13 mouse cellular contexts compared by ENCODE assay signal in genomic region chr3:40070137-40070667, GRCm38 (mm10).
DNase-seq lines count a peak whose midpoint lies in the region; ATAC-seq and TF ChIP-seq lines count a peak whose summit lies in the region.
"Had no signal": no experiment of that assay in that cellular context is flagged by ENCODE, and none has a peak within 500 bp of the region (broad histone marks: within the 10 kb centered on the region; RNA-seq: fewer than 3 reads in every experiment).

No protein-coding gene starts in this region.

- 2% methylated on average over 8 of the region's 8 CpGs for WGBS in forebrain, embryonic 14.5 days
- WGBS in midbrain, embryonic 11.5 days, result 11% methylated on average over 8 of the region's 8 CpGs
- WGBS in intestine, postnatal 0 days, result 73% methylated on average over 8 of the region's 8 CpGs
- WGBS in heart, embryonic 11.5 days (ENCODE audit: insufficient replicate concordance), result 60% methylated on average over 8 of the region's 8 CpGs

- no peak overlapping the region for H3K27ac ChIP-seq in forebrain, embryonic 14.5 days (ENCODE audit: low read depth, low read length)
- peak overlapping the region; percentile 32 for H3K27ac ChIP-seq in midbrain, embryonic 11.5 days (ENCODE audit: low read depth, low read length)
- no peak overlapping the region for H3K27ac ChIP-seq in intestine, postnatal 0 days (ENCODE audit: low read depth, low read length)
- H3K27ac ChIP-seq in heart, embryonic 11.5 days (ENCODE audit: low read depth, low read length), result no peak overlapping the region

- ATAC-seq in forebrain, embryonic 14.5 days, result peak; percentile 94
- peak; percentile 94 for ATAC-seq in midbrain, embryonic 11.5 days (ENCODE audit: low FRiP score)
- no peak for ATAC-seq in intestine, postnatal 0 days
- ATAC-seq in heart, embryonic 11.5 days (replicated peaks; ENCODE audit: insufficient number of reproducible peaks, low FRiP score, low TSS enrichment), result no peak

- DNase-seq in cerebellum, postnatal 10 days, result peak; percentile 6 to 22
- no peak for DNase-seq in cerebellum, adult 18-20 months
- DNase-seq in forebrain, embryonic 14.5 days (ENCODE audit: low spot score), result peak; percentile 87
- DNase-seq in midbrain, embryonic 11.5 days (ENCODE audit: low spot score, missing footprints), result peak; percentile 89
- no peak for DNase-seq in thymus, postnatal 10 days (ENCODE audit: low spot score in 2 of 2)
- DNase-seq in kidney, adult 11 months, result no peak
- DNase-seq: adrenal gland, postnatal 25 days; cerebellum, adult 8-10 months; kidney, adult 8-10 months; liver; lung, postnatal 10 days had no signal

- no peaks in the 10 kb centered on the region for H3K36me3 ChIP-seq in forebrain, embryonic 14.5 days (ENCODE audit: control insufficient read depth, insufficient read depth, low read length)
- no peaks in the 10 kb centered on the region for H3K36me3 ChIP-seq in midbrain, embryonic 11.5 days (ENCODE audit: control insufficient read depth, insufficient read depth, low read length)
- no peaks in the 10 kb centered on the region for H3K36me3 ChIP-seq in intestine, postnatal 0 days (ENCODE audit: control insufficient read depth, insufficient read depth)
- no peaks in the 10 kb centered on the region for H3K36me3 ChIP-seq in heart, embryonic 11.5 days (ENCODE audit: control insufficient read depth, insufficient read depth, low read length)

- H3K27me3 ChIP-seq in forebrain, embryonic 14.5 days (replicated peaks; ENCODE audit: control insufficient read depth, insufficient read depth, low read length), result no peaks in the 10 kb centered on the region
- no peaks in the 10 kb centered on the region for H3K27me3 ChIP-seq in midbrain, embryonic 11.5 days (ENCODE audit: control insufficient read depth, insufficient read depth, low read length)
- no peaks in the 10 kb centered on the region for H3K27me3 ChIP-seq in intestine, postnatal 0 days (replicated peaks; ENCODE audit: control insufficient read depth, insufficient read depth, low read length)
- peaks cover 5% of the 10 kb centered on the region; the same call in 1 of the 2 replicates for H3K27me3 ChIP-seq in heart, embryonic 11.5 days (ENCODE audit: control insufficient read depth, insufficient read depth, low read length)

- H3K9ac ChIP-seq in forebrain, embryonic 14.5 days (ENCODE audit: low read length), result no peak overlapping the region
- no peak overlapping the region for H3K9ac ChIP-seq in midbrain, embryonic 11.5 days (ENCODE audit: low read length)
- H3K9ac ChIP-seq in intestine, postnatal 0 days (ENCODE audit: low read depth, low read length), result no peak overlapping the region
- H3K9ac ChIP-seq in heart, embryonic 11.5 days (ENCODE audit: low read depth, low read length), result no peak overlapping the region

- TF ChIP-seq CTCF in intestine, postnatal 0 days (IDR thresholded peaks at IDR 0.05; ENCODE audit: low read depth), result no peak

- no peak overlapping the region for H3K4me3 ChIP-seq in forebrain, embryonic 14.5 days (ENCODE audit: low read depth, low read length)
- no peak overlapping the region for H3K4me3 ChIP-seq in midbrain, embryonic 11.5 days (ENCODE audit: low read depth, low read length)
- no peak overlapping the region for H3K4me3 ChIP-seq in intestine, postnatal 0 days (ENCODE audit: low read depth, low read length)
- H3K4me3 ChIP-seq in heart, embryonic 11.5 days (ENCODE audit: low read depth, low read length), result no peak overlapping the region

- peaks cover 4% of the 10 kb centered on the region; the same call in 1 of the 2 replicates for H3K4me1 ChIP-seq in forebrain, embryonic 14.5 days (ENCODE audit: control insufficient read depth, insufficient read depth, low read length)
- peaks cover 4% of the 10 kb centered on the region for H3K4me1 ChIP-seq in midbrain, embryonic 11.5 days (ENCODE audit: control insufficient read depth, insufficient read depth, low read length)
- H3K4me1 ChIP-seq in intestine, postnatal 0 days (replicated peaks; ENCODE audit: control insufficient read depth, insufficient read depth, low read length), result no peaks in the 10 kb centered on the region
- no peaks in the 10 kb centered on the region for H3K4me1 ChIP-seq in heart, embryonic 11.5 days (ENCODE audit: control insufficient read depth, insufficient read depth, low read length)

- no peaks in the 10 kb centered on the region for H3K9me3 ChIP-seq in forebrain, embryonic 14.5 days (replicated peaks; ENCODE audit: control insufficient read depth, low read length)
- no peaks in the 10 kb centered on the region for H3K9me3 ChIP-seq in midbrain, embryonic 11.5 days (ENCODE audit: control insufficient read depth, low read length)
- H3K9me3 ChIP-seq in intestine, postnatal 0 days (ENCODE audit: control insufficient read depth), result no peaks in the 10 kb centered on the region
- no peaks in the 10 kb centered on the region for H3K9me3 ChIP-seq in heart, embryonic 11.5 days (replicated peaks; ENCODE audit: control insufficient read depth, low read length)

- H3K4me2 ChIP-seq in forebrain, embryonic 14.5 days (ENCODE audit: low read length), result no peak overlapping the region
- no peak overlapping the region for H3K4me2 ChIP-seq in midbrain, embryonic 11.5 days
- no peak overlapping the region for H3K4me2 ChIP-seq in intestine, postnatal 0 days (replicated peaks; ENCODE audit: low read depth)
- no peak overlapping the region for H3K4me2 ChIP-seq in heart, embryonic 11.5 days

Comparison
In these comparisons a context has a peak if more than half of its experiments do, and no peak if none do; other contexts are left out.
1. DNase-seq: peak in cerebellum, postnatal 10 days (2 of 2), forebrain, embryonic 14.5 days (single experiment) and midbrain, embryonic 11.5 days (single experiment); none in cerebellum, adult 18-20 months (0 of 2), thymus, postnatal 10 days (0 of 2) and kidney, adult 11 months (single experiment).
2. ATAC-seq: peak in forebrain, embryonic 14.5 days (single experiment) and midbrain, embryonic 11.5 days (single experiment); none in intestine, postnatal 0 days (single experiment) and heart, embryonic 11.5 days (single experiment).